20 mouse cellular contexts compared by ENCODE assay signal in the genomic region with DNA sequence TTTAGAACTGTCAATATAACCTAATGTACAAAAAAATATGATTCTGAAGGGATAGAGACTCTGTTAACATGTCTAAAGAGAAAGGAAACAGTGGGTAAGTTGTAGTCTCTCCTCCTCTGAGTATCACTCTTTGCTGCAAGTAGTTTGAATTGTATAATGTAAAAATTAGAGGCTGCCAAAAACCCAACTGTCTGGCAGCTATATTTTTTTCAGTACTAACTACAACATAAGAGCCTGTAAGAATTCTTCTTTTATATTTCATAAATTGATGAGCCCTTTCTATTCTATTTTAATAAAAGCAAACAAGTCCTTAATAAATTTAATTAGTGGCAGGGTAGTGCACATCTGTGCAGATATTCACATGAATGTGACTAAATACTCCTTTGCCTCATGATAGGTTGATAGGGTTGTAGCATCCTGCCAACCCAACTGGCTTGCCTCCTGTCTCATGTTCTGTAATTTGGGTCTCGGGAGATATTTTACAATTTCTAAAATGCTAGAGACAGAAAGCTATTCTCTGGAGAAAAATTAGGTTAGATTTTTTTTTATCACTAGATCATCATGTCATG.
DNase-seq lines count a peak whose midpoint lies in the region; ATAC-seq lines count a peak whose summit lies in the region.
"Had no signal": no experiment of that assay in that cellular context is flagged by ENCODE, and none has a peak within 500 bp of the region (broad histone marks: within the 10 kb centered on the region; RNA-seq: fewer than 3 reads in every experiment).

No protein-coding gene starts in this region.

- H3K4me3 ChIP-seq in forebrain, embryonic 14.5 days (ENCODE audit: low read depth, low read length): no peak overlapping the region
- H3K4me3 ChIP-seq in forebrain, embryonic 10.5 days: no peak overlapping the region
- no peak overlapping the region for H3K4me3 ChIP-seq in hindbrain, embryonic 16.5 days (ENCODE audit: low read length)
- H3K4me3 ChIP-seq: heart, embryonic 15.5 days; limb, embryonic 10.5 days had no signal

- no peaks in the 10 kb centered on the region for H3K27me3 ChIP-seq in forebrain, embryonic 14.5 days (replicated peaks; ENCODE audit: control insufficient read depth, insufficient read depth, low read length)
- no peaks in the 10 kb centered on the region for H3K27me3 ChIP-seq in forebrain, embryonic 10.5 days (ENCODE audit: poor library complexity, severe bottlenecking)
- H3K27me3 ChIP-seq in hindbrain, embryonic 16.5 days (replicated peaks; ENCODE audit: control insufficient read depth, insufficient read depth, low read length): no peaks in the 10 kb centered on the region
- H3K27me3 ChIP-seq: heart, embryonic 15.5 days had no signal

- no peaks in the 10 kb centered on the region for H3K36me3 ChIP-seq in forebrain, embryonic 14.5 days (ENCODE audit: control insufficient read depth, insufficient read depth, low read length)
- H3K36me3 ChIP-seq in forebrain, embryonic 10.5 days (replicated peaks): no peaks in the 10 kb centered on the region
- H3K36me3 ChIP-seq in hindbrain, embryonic 16.5 days (ENCODE audit: control insufficient read depth, insufficient read depth, low read length): no peaks in the 10 kb centered on the region
- H3K36me3 ChIP-seq: G1E; heart, embryonic 15.5 days; limb, embryonic 10.5 days had no signal

- H3K4me1 ChIP-seq in forebrain, embryonic 14.5 days (ENCODE audit: control insufficient read depth, insufficient read depth, low read length): peaks cover 3% of the 10 kb centered on the region; the same call in 1 of the 2 replicates
- H3K4me1 ChIP-seq in forebrain, embryonic 10.5 days: peaks cover 10% of the 10 kb centered on the region; the same call in 1 of the 2 replicates
- peaks cover 4% of the 10 kb centered on the region for H3K4me1 ChIP-seq in hindbrain, embryonic 16.5 days (ENCODE audit: control insufficient read depth, insufficient read depth, low read depth, low read length)
- H3K4me1 ChIP-seq: heart, embryonic 15.5 days had no signal

- no peak overlapping the region for H3K9ac ChIP-seq in forebrain, embryonic 14.5 days (ENCODE audit: low read length)
- H3K9ac ChIP-seq in hindbrain, embryonic 16.5 days (ENCODE audit: low read depth, low read length): no peak overlapping the region
- H3K9ac ChIP-seq: heart, embryonic 15.5 days had no signal

- H3K9me3 ChIP-seq in forebrain, embryonic 14.5 days (replicated peaks; ENCODE audit: control insufficient read depth, low read length): no peaks in the 10 kb centered on the region
- no peaks in the 10 kb centered on the region for H3K9me3 ChIP-seq in forebrain, embryonic 10.5 days
- no peaks in the 10 kb centered on the region for H3K9me3 ChIP-seq in hindbrain, embryonic 16.5 days (ENCODE audit: control insufficient read depth, low read length)
- H3K9me3 ChIP-seq: G1E; heart, embryonic 15.5 days; limb, embryonic 10.5 days had no signal

- DNase-seq in forebrain, embryonic 14.5 days (ENCODE audit: low spot score): peak; percentile 60
- DNase-seq in forebrain, embryonic 10.5 days (ENCODE audit: extremely low spot score, low spot score): no peak
- DNase-seq in brain, adult 2 months (ENCODE audit: low read depth, low spot score): peak; percentile 56
- DNase-seq in layer of hippocampus, adult 9-11 months: peak; percentile 48
- no peak for DNase-seq in gastrocnemius, postnatal 10 days
- no peak for DNase-seq in adrenal gland, adult 18-20 months (ENCODE audit: low spot score in 2 of 2)
- DNase-seq in urinary bladder, postnatal 36 days (ENCODE audit: low spot score in 2 of 2): no peak
- DNase-seq: adrenal gland, postnatal 36 days; gastrocnemius, postnatal 36 days; heart, postnatal 4 days; lung, adult 2 months; lung, postnatal 36 days; right cerebral cortex, postnatal 14 days; spleen, adult 18-20 months; thymus, adult 18-20 months had no signal

- no peak overlapping the region for H3K4me2 ChIP-seq in forebrain, embryonic 14.5 days (ENCODE audit: low read length)
- no peak overlapping the region for H3K4me2 ChIP-seq in hindbrain, embryonic 16.5 days (ENCODE audit: low read length)
- H3K4me2 ChIP-seq: heart, embryonic 15.5 days had no signal

- ATAC-seq in forebrain, embryonic 14.5 days: peak; percentile 60; the same call in 1 of the 2 replicates
- peak; percentile 48 for ATAC-seq in hindbrain, embryonic 16.5 days
- ATAC-seq: intestine, embryonic 16.5 days had no signal

- 65% methylated on average over 1 of the region's 1 CpGs for WGBS in forebrain, embryonic 14.5 days
- WGBS in forebrain, embryonic 10.5 days: 96% methylated on average over 1 of the region's 1 CpGs
- 51% methylated on average over 1 of the region's 1 CpGs for WGBS in hindbrain, embryonic 16.5 days

- peak overlapping the region; percentile 21; the same call in 1 of the 2 replicates for H3K27ac ChIP-seq in forebrain, embryonic 14.5 days (ENCODE audit: low read depth, low read length)
- H3K27ac ChIP-seq in forebrain, embryonic 10.5 days: no peak overlapping the region
- no peak overlapping the region for H3K27ac ChIP-seq in hindbrain, embryonic 16.5 days (ENCODE audit: low read depth, low read length)
- H3K27ac ChIP-seq: heart, embryonic 15.5 days; limb, embryonic 10.5 days had no signal

Comparison
In these comparisons a context has a peak if more than half of its experiments do, and no peak if none do; other contexts are left out.
1. DNase-seq: peak in forebrain, embryonic 14.5 days (single experiment), brain, adult 2 months (single experiment) and layer of hippocampus, adult 9-11 months (single experiment); none in forebrain, embryonic 10.5 days (single experiment), gastrocnemius, postnatal 10 days (single experiment), adrenal gland, adult 18-20 months (0 of 2) and urinary bladder, postnatal 36 days (0 of 2).